Comparison of ENCODE assay signal across 8 mouse cellular contexts in the genomic region with DNA sequence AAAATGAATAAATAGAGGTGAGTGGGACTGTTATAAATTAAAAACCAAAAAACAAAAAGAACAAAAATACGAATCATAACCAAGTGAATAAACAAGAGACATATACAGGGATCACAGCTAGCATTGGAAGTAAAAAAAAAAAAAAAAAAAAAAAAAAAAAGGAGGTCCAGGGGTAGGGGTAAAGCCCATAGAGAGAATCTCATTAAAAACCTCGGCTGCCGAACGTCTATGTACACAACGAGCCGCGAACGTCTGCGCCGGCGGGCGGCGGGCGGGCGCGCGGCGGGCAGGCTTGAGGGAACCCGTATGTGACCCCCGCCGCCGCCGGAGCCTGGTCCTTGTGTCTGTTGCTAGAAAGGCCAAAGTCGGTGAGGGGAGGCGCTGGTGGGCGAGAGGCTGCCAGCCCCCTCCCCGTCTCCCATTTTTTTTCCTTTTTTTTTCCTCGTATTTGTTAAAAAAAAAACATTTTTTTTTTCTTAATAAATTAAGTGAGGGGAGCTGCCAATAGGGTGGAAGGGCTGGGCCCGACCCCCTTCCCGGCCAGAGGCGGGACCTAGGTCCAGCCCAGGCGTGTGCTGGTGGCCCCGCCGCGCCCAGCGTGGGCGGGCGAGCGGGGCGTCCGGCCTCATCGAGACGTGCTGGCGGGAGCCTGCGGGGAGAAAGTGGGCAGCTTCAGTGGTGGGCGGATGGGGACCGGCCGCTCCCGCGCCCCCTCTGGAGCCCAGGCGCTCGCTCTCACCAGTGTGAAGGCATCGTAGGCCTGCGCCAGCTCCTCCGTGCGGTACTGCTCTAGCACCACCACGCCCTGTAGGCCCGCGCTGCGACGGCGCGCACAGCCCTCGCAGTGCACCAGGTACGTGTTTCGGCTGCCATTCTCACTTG. TPM values are rescaled to one million over a fixed set of nuclear protein-coding genes. Genes with fewer than 3 reads are reported as not detected.
DNase-seq lines count a peak whose midpoint lies in the region; ATAC-seq and TF ChIP-seq lines count a peak whose summit lies in the region.
"Had no signal": no experiment of that assay in that cellular context is flagged by ENCODE, and none has a peak within 500 bp of the region (broad histone marks: within the 10 kb centered on the region; RNA-seq: fewer than 3 reads in every experiment).

No protein-coding gene starts in this region.

- peaks cover 56% of the 10 kb centered on the region for H3K36me3 ChIP-seq in midbrain, embryonic 12.5 days
- peaks cover 39% of the 10 kb centered on the region for H3K36me3 ChIP-seq in midbrain, postnatal 0 days (ENCODE audit: insufficient read depth, low read length)
- H3K36me3 ChIP-seq in liver, embryonic 13.5 days, result peaks cover 42% of the 10 kb centered on the region

- intact Hi-C loops in heart, postnatal 14 days (cut with DNase I), result loop anchor here (2.0 kb wide), 3 partner anchors 19 to 115 kb away; no protein-coding TSS in a partner anchor

- 0 out of 2 replicates have a peak overlapping the region, but pooled peaks have one; percentile 5 for H3K4me3 ChIP-seq in midbrain, embryonic 12.5 days
- H3K4me3 ChIP-seq in midbrain, postnatal 0 days (ENCODE audit: low read depth, low read length), result no peak overlapping the region
- H3K4me3 ChIP-seq in liver, embryonic 13.5 days (replicated peaks), result no peak overlapping the region

- no peak for ATAC-seq in midbrain, embryonic 12.5 days (ENCODE audit: low FRiP score, low read depth)
- ATAC-seq in midbrain, postnatal 0 days (ENCODE audit: low FRiP score), result no peak
- ATAC-seq in liver, embryonic 13.5 days (ENCODE audit: low read depth), result no peak

- DNase-seq in midbrain, postnatal 0 days (ENCODE audit: low spot score), result no peak
- peak; percentile 66 for DNase-seq in embryo, embryonic 10 days (ENCODE audit: low spot score)
- DNase-seq in heart, postnatal 14 days, result peak; percentile 35 to 57
- DNase-seq in liver, embryonic 13.5 days, result no peak
- no peak for DNase-seq in spleen, postnatal 10 days (ENCODE audit: low spot score in 2 of 2)
- DNase-seq in urinary bladder, adult 18-20 months (ENCODE audit: low spot score in 2 of 2), result no peak

- peaks cover 27% of the 10 kb centered on the region for H3K27me3 ChIP-seq in midbrain, embryonic 12.5 days
- no peaks in the 10 kb centered on the region for H3K27me3 ChIP-seq in midbrain, postnatal 0 days (ENCODE audit: insufficient read depth, low read length)
- no peaks in the 10 kb centered on the region; the same call in 1 of the 2 replicates for H3K27me3 ChIP-seq in liver, embryonic 13.5 days
- H3K27me3 ChIP-seq: stomach, embryonic 15.5 days had no signal

- no peak overlapping the region; the same call in 1 of the 2 replicates for H3K9ac ChIP-seq in midbrain, embryonic 12.5 days (replicated peaks)
- H3K9ac ChIP-seq in midbrain, postnatal 0 days (replicated peaks; ENCODE audit: low read length, poor library complexity, severe bottlenecking), result no peak overlapping the region
- H3K9ac ChIP-seq in liver, embryonic 13.5 days, result no peak overlapping the region
- H3K9ac ChIP-seq: stomach, embryonic 15.5 days had no signal

- TF ChIP-seq CTCF in midbrain, postnatal 0 days (IDR thresholded peaks at IDR 0.05), result no peak

- peaks cover 46% of the 10 kb centered on the region for H3K4me1 ChIP-seq in midbrain, embryonic 12.5 days
- no peaks in the 10 kb centered on the region for H3K4me1 ChIP-seq in midbrain, postnatal 0 days (ENCODE audit: insufficient read depth, low read length)
- H3K4me1 ChIP-seq in liver, embryonic 13.5 days (replicated peaks), result peaks cover 44% of the 10 kb centered on the region

- H3K27ac ChIP-seq in midbrain, embryonic 12.5 days (replicated peaks), result no peak overlapping the region; the same call in 1 of the 2 replicates
- no peak overlapping the region for H3K27ac ChIP-seq in midbrain, postnatal 0 days (ENCODE audit: low read depth, low read length)
- H3K27ac ChIP-seq in liver, embryonic 13.5 days, result no peak overlapping the region

- WGBS in midbrain, embryonic 12.5 days, result 11% methylated on average over 66 of the region's 66 CpGs
- 25% methylated on average over 54 of the region's 66 CpGs for WGBS in midbrain, postnatal 0 days
- WGBS in liver, embryonic 13.5 days (ENCODE audit: insufficient replicate concordance), result 66% methylated on average over 66 of the region's 66 CpGs

- peak overlapping the region; percentile 27 for H3K4me2 ChIP-seq in midbrain, embryonic 12.5 days (replicated peaks)
- no peak overlapping the region for H3K4me2 ChIP-seq in midbrain, postnatal 0 days (ENCODE audit: low read depth, low read length, poor library complexity, severe bottlenecking)
- peak overlapping the region; percentile 29 for H3K4me2 ChIP-seq in liver, embryonic 13.5 days

- no peaks in the 10 kb centered on the region for H3K9me3 ChIP-seq in midbrain, embryonic 12.5 days
- H3K9me3 ChIP-seq in midbrain, postnatal 0 days (ENCODE audit: low read length), result no peaks in the 10 kb centered on the region
- H3K9me3 ChIP-seq in liver, embryonic 13.5 days (replicated peaks), result no peaks in the 10 kb centered on the region
- H3K9me3 ChIP-seq: stomach, embryonic 15.5 days had no signal

RNA-seq across cellular contexts. Expression of gene Tmem88, which starts 1.4 kb away (rescaled TPM):
- 11.4 and 12.1 TPM in 2 replicates for polyA plus RNA-seq in midbrain, embryonic 12.5 days (2016; fragmentation: Nextera tagmentation; extraction: Ambion mirVana)
- 4.4 and 5.7 TPM in 2 replicates for total RNA-seq in midbrain, postnatal 0 days (2014; rRNA removed)
- polyA plus RNA-seq in midbrain, postnatal 0 days (2015; fragmentation: Nextera tagmentation; extraction: Ambion mirVana), result 5.8 and 6.3 TPM in 2 replicates
- total RNA-seq in heart, postnatal 14 days (2021), result 10 to 100 TPM; 37.4 to 39.6 TPM
- polyA plus RNA-seq in liver, embryonic 13.5 days (2015; fragmentation: Nextera tagmentation; extraction: Ambion mirVana), result 8.9 and 9.5 TPM in 2 replicates

RNA-seq across cellular contexts. Expression of gene Cyb5d1, which starts 4.0 kb away (rescaled TPM):
- 52.9 and 53.8 TPM in 2 replicates for polyA plus RNA-seq in midbrain, embryonic 12.5 days (2016; fragmentation: Nextera tagmentation; extraction: Ambion mirVana)
- 16.5 and 22.6 TPM in 2 replicates for total RNA-seq in midbrain, postnatal 0 days (2014; rRNA removed)
- polyA plus RNA-seq in midbrain, postnatal 0 days (2015; fragmentation: Nextera tagmentation; extraction: Ambion mirVana), result 18.2 and 18.8 TPM in 2 replicates
- 10 to 100 TPM; 25.0 to 29.3 TPM for total RNA-seq in heart, postnatal 14 days (2021)
- 10.3 and 13.0 TPM in 2 replicates for polyA plus RNA-seq in liver, embryonic 13.5 days (2015; fragmentation: Nextera tagmentation; extraction: Ambion mirVana)

RNA-seq across cellular contexts. Expression of gene Naa38, which starts 4.2 kb away (rescaled TPM):
- polyA plus RNA-seq in midbrain, embryonic 12.5 days (2016; fragmentation: Nextera tagmentation; extraction: Ambion mirVana), result 98.9 and 105 TPM in 2 replicates
- total RNA-seq in midbrain, postnatal 0 days (2014; rRNA removed), result 32.6 and 95.9 TPM in 2 replicates
- 120 and 147 TPM in 2 replicates for polyA plus RNA-seq in midbrain, postnatal 0 days (2015; fragmentation: Nextera tagmentation; extraction: Ambion mirVana)
- 10 to 100 TPM; 85.4 to 91.7 TPM for total RNA-seq in heart, postnatal 14 days (2021)
- 102 and 105 TPM in 2 replicates for polyA plus RNA-seq in liver, embryonic 13.5 days (2015; fragmentation: Nextera tagmentation; extraction: Ambion mirVana)

RNA-seq across cellular contexts. Expression of gene Kdm6b, which starts 14.0 kb away (rescaled TPM):
- polyA plus RNA-seq in midbrain, embryonic 12.5 days (2016; fragmentation: Nextera tagmentation; extraction: Ambion mirVana), result 48.7 and 50.7 TPM in 2 replicates
- 12.1 and 14.5 TPM in 2 replicates for total RNA-seq in midbrain, postnatal 0 days (2014; rRNA removed)
- polyA plus RNA-seq in midbrain, postnatal 0 days (2015; fragmentation: Nextera tagmentation; extraction: Ambion mirVana), result 18.9 and 22.7 TPM in 2 replicates
- total RNA-seq in heart, postnatal 14 days (2021), result 10 to 100 TPM; 45.7 to 50.6 TPM
- polyA plus RNA-seq in liver, embryonic 13.5 days (2015; fragmentation: Nextera tagmentation; extraction: Ambion mirVana), result 4.8 and 5.1 TPM in 2 replicates

RNA-seq across cellular contexts. Expression of gene Chd3, which starts 30.2 kb away (rescaled TPM):
- 78.7 and 88.5 TPM in 2 replicates for polyA plus RNA-seq in midbrain, embryonic 12.5 days (2016; fragmentation: Nextera tagmentation; extraction: Ambion mirVana)
- total RNA-seq in midbrain, postnatal 0 days (2014; rRNA removed), result 284 and 298 TPM in 2 replicates
- 51.6 and 58.9 TPM in 2 replicates for polyA plus RNA-seq in midbrain, postnatal 0 days (2015; fragmentation: Nextera tagmentation; extraction: Ambion mirVana)
- 10 to 100 TPM; 45.4 to 47.4 TPM for total RNA-seq in heart, postnatal 14 days (2021)
- 2.6 and 4.4 TPM in 2 replicates for polyA plus RNA-seq in liver, embryonic 13.5 days (2015; fragmentation: Nextera tagmentation; extraction: Ambion mirVana)

Comparison
In these comparisons a context has a peak if more than half of its experiments do, and no peak if none do; other contexts are left out.
1. DNase-seq: peak in embryo, embryonic 10 days (single experiment) and heart, postnatal 14 days (2 of 2); none in midbrain, postnatal 0 days (single experiment), liver, embryonic 13.5 days (single experiment), spleen, postnatal 10 days (0 of 2) and urinary bladder, adult 18-20 months (0 of 2).